Mouse (Mus musculus) forelimb bud, embryonic 11.5 days (tissue): ENCODE data around the gene Rab3a.
A peak's percentile ranks its signal among the peaks of the same experiment; 100 is the strongest.

ENCODE experiments used
- DNase-seq: peaks from one replicate; pipeline ENCODE4 v3.0.0-alpha.2; 2012; ENCODE audit warnings: low read depth, low spot score

Gene Rab3a

GRCm38 (mm10) chr8:70801156-70801555, 46.7 kb downstream of the Rab3a start:
- DNase-seq: no peak

- no peak for DNase-seq
Observed at GRCm38 (mm10) chr8:70801830-70802229, 47.4 kb downstream of the Rab3a start.

- no peak for DNase-seq
Observed at GRCm38 (mm10) chr8:70802786-70803510, 48.5 kb downstream of the Rab3a start.

GRCm38 (mm10) chr8:70803761-70804480, 49.4 kb downstream of the Rab3a start:
- no peak for DNase-seq

GRCm38 (mm10) chr8:70804481-70805206, 50.2 kb downstream of the Rab3a start, which contains the start of gene Mast3:
Gene Mast3 (minus strand): TSS chr8:70805054.
- DNase-seq: peak; percentile 73

GRCm38 (mm10) chr8:70806541-70806940, 52.1 kb downstream of the Rab3a start:
- DNase-seq: no peak

- DNase-seq: no peak
Observed at GRCm38 (mm10) chr8:70807304-70807703, 52.8 kb downstream of the Rab3a start.

- DNase-seq: no peak
Observed at GRCm38 (mm10) chr8:70808239-70808638, 53.8 kb downstream of the Rab3a start, which contains the start of gene Il12rb1. Gene Il12rb1 (plus strand): TSS chr8:70808449.
